Mouse (Mus musculus) megakaryocyte, embryonic 14.5 days (primary cell): ENCODE results near the gene Snrnp40.

Experiments
- FLI1 ChIP-seq: IDR thresholded peaks from 2 replicates; pipeline ENCODE4 v1.6.1; 2012; ENCODE audit warnings: low read length, inconsistent platforms, mixed read lengths
- GATA1 ChIP-seq: IDR thresholded peaks from 3 replicates; pipeline ENCODE4 v1.6.1; 2012; ENCODE audit warnings: mixed read lengths, low read length, inconsistent platforms, borderline replicate concordance

DNA sequence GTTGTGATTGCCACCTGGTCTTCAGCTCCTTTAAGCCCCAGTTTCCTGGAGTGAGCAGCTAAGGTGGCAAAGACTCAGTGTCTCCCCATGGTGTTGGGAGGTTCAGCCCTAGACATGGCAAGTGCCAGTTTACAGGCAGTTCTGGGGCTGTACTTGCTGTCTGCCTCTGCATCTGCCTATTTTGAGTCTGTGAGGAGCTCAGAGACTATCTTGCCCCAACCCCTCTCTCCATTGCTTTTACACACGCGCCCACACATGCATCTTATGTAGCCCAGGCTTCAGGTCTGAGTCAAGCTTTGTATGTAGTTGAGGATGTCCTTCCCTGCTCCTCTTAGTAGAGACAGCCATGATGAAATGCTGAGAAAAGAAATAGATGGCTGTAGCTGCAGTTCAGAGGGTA is 19.2 kb downstream of the Snrnp40 start:
- TF ChIP-seq GATA1 (no peak), FLI1 (no peak)
